Mouse (Mus musculus): Measurements from ENCODE around the gene Hrc.

The Hrc gene

GRCm38 (mm10) chr7:45365742-45366651, 30.9 kb downstream of the Hrc start:
- no peak for DNase-seq (ENCODE audit: low spot score in 2 of 2)

GRCm38 (mm10) chr7:45366652-45367019, 31.5 kb downstream of the Hrc start, which contains the start of gene Ppfia3:
Ppfia3 (minus strand) TSS chr7:45367019.
- no peak for DNase-seq (ENCODE audit: low spot score in 2 of 2)

- peak; percentile 94 to 95 for DNase-seq (ENCODE audit: low spot score in 2 of 2)
Observed at GRCm38 (mm10) chr7:45367020-45367880, 32.2 kb downstream of the Hrc start.

GRCm38 (mm10) chr7:45368178-45368577, 33.1 kb downstream of the Hrc start:
- no peak for DNase-seq (ENCODE audit: low spot score in 2 of 2)

- DNase-seq (ENCODE audit: low spot score in 2 of 2): no peak
Observed at GRCm38 (mm10) chr7:45369022-45369745, 34.1 kb downstream of the Hrc start.

GRCm38 (mm10) chr7:45369836-45370474, 34.9 kb downstream of the Hrc start:
- DNase-seq (ENCODE audit: low spot score in 2 of 2): no peak

GRCm38 (mm10) chr7:45370475-45371311, 35.6 kb downstream of the Hrc start, which contains the start of gene Lin7b:
Lin7b (minus strand) TSS chr7:45370583.
- DNase-seq (ENCODE audit: low spot score in 2 of 2): peak; percentile 92 to 93

- no peak for DNase-seq (ENCODE audit: low spot score in 2 of 2)
Observed at GRCm38 (mm10) chr7:45372371-45372770, 37.3 kb downstream of the Hrc start.

GRCm38 (mm10) chr7:45374620-45375019, 39.5 kb downstream of the Hrc start:
- DNase-seq (ENCODE audit: low spot score in 2 of 2): no peak

- DNase-seq (ENCODE audit: low spot score in 2 of 2): no peak
Observed at GRCm38 (mm10) chr7:45376057-45376456, 41.0 kb downstream of the Hrc start.

- no peak for DNase-seq (ENCODE audit: low spot score in 2 of 2)
Observed at GRCm38 (mm10) chr7:45386077-45386476, 51.0 kb downstream of the Hrc start.

Data from spleen, postnatal 36 days (tissue).